Mouse (Mus musculus) olfactory bulb, adult 2 months (tissue): ENCODE results near the gene Dpy30.

Experiments
- CTCF ChIP-seq: fragments of 200-500 bp; IDR thresholded peaks from 2 replicates; pipeline ENCODE4 v1.5.1; 2012; ENCODE audit warnings: low read depth, mild to moderate bottlenecking, low read length, moderate library complexity; ENCODE audit not compliant: insufficient read depth
- POLR2A ChIP-seq: fragments of 200-500 bp; IDR thresholded peaks from 2 replicates; pipeline ENCODE4 v1.6.1; 2012; ENCODE audit warnings: mild to moderate bottlenecking, low read depth, low read length, moderate library complexity; ENCODE audit not compliant: insufficient read depth

- TF ChIP-seq POLR2A (peak; percentile 96), CTCF (no peak)
Measured at GRCm38 (mm10) chr17:74316309-74316863, 7.4 kb downstream of the Dpy30 start.
